Mouse (Mus musculus): ENCODE data around the gene Tmem200b.

The Tmem200b gene

DNA sequence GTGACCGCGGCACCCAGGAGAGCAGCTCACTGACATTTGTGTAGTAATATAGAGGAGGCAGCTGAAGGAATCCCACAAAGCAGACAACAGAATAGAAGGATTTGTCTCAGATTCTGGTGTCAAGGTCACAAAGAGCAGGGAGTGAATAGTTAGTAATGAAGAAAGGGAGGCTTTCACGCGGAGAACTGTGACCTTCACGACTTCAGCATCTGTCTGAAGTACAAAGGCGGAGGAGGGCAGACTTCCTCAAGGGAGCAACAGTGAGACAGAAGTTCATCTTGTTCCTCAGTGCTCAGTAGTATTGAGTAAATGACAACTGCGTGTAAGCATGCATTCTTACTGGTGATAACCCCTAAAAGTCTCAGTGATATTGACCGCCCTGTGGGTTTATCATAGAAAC is 29.1 kb downstream of the Tmem200b start:
- no peak for DNase-seq (ENCODE audit: low read depth)

DNA sequence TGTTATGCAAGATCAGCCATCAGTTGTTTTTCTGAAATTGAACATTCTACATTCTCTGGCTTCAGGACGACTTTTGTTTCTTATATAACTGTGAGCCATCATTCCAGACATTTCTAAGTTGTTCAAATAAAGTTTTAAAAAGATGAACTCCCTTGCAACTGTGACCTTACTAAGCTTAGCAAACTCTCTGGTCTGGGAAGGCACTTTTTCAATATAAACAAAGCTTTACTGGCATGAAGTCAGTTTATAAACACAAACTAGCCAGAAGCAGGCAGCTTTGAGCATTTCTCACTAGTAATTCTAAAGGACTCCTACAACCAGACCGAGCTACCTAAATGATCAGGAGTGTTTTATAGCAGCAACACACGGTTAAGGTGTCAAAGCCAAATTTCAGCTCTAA is 35.6 kb downstream of the Tmem200b start:
- DNase-seq (ENCODE audit: low read depth): no peak

DNA sequence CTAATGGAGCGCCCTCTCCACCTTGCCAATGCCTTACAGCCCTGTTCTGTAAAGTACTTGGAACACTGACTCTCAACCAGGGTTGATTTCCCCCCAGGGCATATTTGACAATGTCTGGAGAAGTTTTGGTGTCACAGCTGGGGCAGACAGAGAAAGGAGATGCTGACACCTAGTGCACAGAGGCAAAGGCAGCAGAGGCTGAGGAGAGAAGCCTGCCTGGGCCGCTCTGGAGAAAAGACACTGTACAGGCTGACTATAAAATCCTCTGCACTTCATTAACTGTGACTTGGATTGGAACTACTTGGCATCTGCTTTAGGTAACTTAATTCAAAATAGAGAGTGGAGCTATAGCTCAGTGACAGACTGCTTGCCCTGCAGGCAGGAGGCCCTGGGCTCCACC is 47.3 kb downstream of the Tmem200b start:
- DNase-seq (ENCODE audit: low read depth): no peak

DNA sequence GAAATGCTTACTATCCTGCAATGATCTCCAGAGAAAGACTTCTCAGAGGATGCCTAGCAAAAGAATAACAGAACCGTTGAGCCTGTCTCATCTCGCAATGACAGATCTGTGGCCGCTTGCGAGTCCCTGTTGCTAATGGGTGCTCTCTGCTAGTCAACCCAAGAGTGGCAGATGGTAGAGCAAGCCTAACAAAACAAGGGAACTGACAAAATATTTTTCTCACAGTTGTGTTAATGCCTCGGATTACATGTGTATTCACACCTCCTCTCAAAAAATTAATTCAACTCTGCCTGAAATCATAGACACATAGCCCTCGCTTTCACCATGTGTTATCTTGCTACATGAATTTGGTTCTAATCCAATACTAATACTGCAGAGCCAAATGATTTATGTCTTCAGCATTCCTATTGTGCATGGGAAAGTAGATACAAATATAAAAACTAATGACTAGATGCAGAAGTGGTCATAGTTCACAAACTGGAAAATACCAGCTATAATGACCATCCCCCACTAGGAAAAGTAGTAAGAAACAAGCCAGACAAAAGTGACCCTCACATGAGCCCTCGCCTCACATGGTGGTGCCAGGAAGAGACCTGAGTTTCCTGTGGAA is 48.8 kb downstream of the Tmem200b start:
- DNase-seq (ENCODE audit: low read depth): no peak
